Mouse (Mus musculus): Measurements from ENCODE around the gene Iars2.

DNA sequence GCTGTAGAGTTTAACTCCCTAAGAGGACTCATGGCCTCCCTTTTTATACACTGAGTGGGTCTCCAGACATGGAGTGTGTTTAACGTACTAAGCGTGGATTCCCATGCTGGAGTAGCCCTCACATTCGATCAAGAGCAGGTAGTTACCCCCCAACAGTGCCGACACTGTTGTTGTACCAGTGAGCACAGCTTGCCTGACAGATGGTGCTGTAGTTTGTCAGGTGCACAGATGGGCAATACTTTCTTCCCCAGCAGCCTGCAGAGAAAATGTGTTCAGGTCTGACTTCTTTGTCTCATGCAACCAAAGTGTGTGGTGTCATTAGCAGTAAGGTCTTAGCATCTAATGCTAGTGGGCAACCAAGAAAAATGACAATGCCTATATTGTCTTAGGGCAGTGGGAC lies 13.2 kb upstream of the Iars2 start:
- TF ChIP-seq CTCF (IDR thresholded peaks at IDR 0.05) = no peak
- no peak for TF ChIP-seq EP300 (IDR thresholded peaks at IDR 0.05)
